Mouse (Mus musculus) stomach, embryonic 15.5 days (tissue): Measurements from ENCODE around the gene Krt6b. TPM values are rescaled to one million over a fixed set of nuclear protein-coding genes. Genes with fewer than 3 reads are reported as not detected.
"Not testable (repeated sequence)": the region's sequence is repeated elsewhere in the genome, so short reads cannot be mapped to it uniquely, and the experiment has no call there.

Source experiments
- ATAC-seq: fragments of 200-750 bp; cut with Nextera tagmentation; 2 replicates; pipeline ENCODE4 v1.8.0; 2017; ENCODE audit warnings: low read depth, moderate number of reproducible peaks, moderate TSS enrichment; ENCODE audit not compliant: insufficient read depth, low FRiP score
- H3K27ac ChIP-seq: fragments of 300-500 bp; sonication (generic); 2 replicates; pipeline ENCODE4 v1.5.1; 2015; ENCODE audit warnings: mild to moderate bottlenecking, inconsistent platforms
- H3K27me3 ChIP-seq: fragments of 300-500 bp; sonication (generic); replicated peaks from 2 replicates; pipeline ENCODE4 v1.6.1; 2015; ENCODE audit warnings: inconsistent platforms
- H3K36me3 ChIP-seq: fragments of 300-500 bp; sonication (generic); 2 replicates; pipeline ENCODE4 v1.6.1; 2015; ENCODE audit warnings: inconsistent platforms
- H3K4me1 ChIP-seq: fragments of 300-500 bp; sonication (generic); 2 replicates; pipeline ENCODE4 v1.6.1; 2015; ENCODE audit warnings: inconsistent platforms
- H3K4me2 ChIP-seq: fragments of 300-500 bp; sonication (generic); 2 replicates; pipeline ENCODE4 v1.6.1; 2015; ENCODE audit warnings: mild to moderate bottlenecking, inconsistent platforms
- H3K4me3 ChIP-seq: fragments of 300-500 bp; sonication (generic); replicated peaks from 2 replicates; pipeline ENCODE4 v1.5.1; 2015; ENCODE audit warnings: inconsistent platforms
- H3K9ac ChIP-seq: fragments of 300-500 bp; sonication (generic); 2 replicates; pipeline ENCODE4 v1.6.1; 2015; ENCODE audit warnings: inconsistent platforms
- H3K9me3 ChIP-seq: fragments of 300-500 bp; sonication (generic); 2 replicates; pipeline ENCODE4 v1.6.1; 2016; ENCODE audit warnings: inconsistent platforms
- WGBS: fragments of 180-500 bp; shearing (Covaris S2); methylation state at CpG from one replicate; pipeline ENCODE4 v1.1.7; 2015; 5-methylcytosine and 5-hydroxymethylcytosine counted together
- microRNA-seq: library from miRNA; unstranded; fragments of <30 nt; microRNA quantifications from one replicate; pipeline ENCODE4, GENCODE M21; 2016
- polyA plus RNA-seq: library from polyadenylated mRNA; unstranded; fragments of >200 nt; fragmentation: Nextera tagmentation; extraction: Ambion mirVana; gene quantifications from 2 replicates; pipeline ENCODE4 v1.2.1, GENCODE M21; 2015

The Krt6b gene
- polyA plus RNA-seq, 1 experiment from 2014 or later, result 3.4 TPM

DNA sequence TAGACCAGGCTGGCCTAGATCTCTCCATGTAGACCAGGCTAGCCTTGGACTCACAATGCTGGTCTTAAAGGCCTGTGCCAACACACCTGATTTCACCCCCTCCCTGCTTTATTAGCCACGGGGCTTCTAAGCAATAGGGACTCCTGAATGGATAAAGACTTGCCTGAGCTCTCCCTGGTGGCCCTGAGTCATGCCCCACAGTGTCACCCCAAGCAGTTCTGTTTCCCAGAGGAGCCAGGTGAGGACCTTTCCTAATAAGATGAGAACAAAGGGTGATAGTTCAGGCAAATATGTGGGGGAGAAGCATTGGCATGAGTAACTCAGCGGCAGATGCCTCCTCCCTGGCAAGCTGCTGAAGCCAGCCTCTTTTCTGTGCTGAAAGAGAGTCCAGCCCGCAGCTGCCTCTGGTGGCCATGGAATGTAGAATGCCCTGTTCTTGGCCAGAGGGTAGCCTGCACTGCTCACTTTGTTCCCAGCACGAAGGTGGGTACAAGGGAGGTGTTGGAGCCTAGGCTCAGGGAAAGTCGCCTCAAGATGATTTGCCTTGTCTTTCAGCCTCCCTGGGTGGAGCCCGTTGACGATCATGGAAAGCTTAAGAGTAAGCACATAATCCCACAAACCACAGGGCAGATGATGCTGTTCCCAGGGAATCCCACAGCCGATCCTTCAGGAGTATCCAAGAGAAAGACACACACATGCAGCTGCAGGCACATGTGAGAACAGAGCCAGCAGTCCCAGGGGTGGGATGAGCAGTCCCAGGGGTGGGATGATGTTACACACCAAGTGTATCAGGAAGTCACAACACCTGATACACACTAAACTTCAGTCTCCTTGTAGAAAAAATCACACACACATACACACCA, 17.5 kb upstream of the Krt6b start:
- no peak overlapping the region for H3K9ac ChIP-seq
- H3K9me3 ChIP-seq, result no peaks in the 10 kb centered on the region
- no peak overlapping the region for H3K27ac ChIP-seq
- no peaks in the 10 kb centered on the region for H3K27me3 ChIP-seq
- no peak overlapping the region for H3K4me2 ChIP-seq
- WGBS, result 63% methylated on average over 8 of the region's 8 CpGs
- H3K4me1 ChIP-seq, result no peaks in the 10 kb centered on the region
- no peak overlapping the region for H3K4me3 ChIP-seq
- no peak for ATAC-seq
- no peaks in the 10 kb centered on the region for H3K36me3 ChIP-seq

DNA sequence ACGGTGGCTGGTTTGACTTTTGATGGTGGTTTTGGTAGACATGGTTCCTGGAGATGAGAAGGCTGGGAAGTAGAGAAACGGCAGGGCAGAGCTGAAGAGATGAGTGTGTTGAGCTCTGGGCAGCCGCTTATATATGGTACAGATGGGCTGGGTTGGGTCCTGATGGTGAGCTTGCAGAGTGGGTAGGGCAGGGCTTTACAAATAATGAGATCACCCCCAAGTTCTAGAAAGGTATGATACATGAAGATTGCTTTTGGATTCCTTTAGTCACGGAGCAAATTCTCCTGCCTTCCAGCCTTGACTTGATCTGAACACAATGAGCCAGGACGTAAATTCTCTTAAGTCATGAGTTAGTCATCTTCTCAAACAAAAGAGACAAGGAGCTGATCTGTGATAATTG, 14.1 kb upstream of the Krt6b start, which contains the start of gene Krt6a:
Gene Krt6a (minus strand): TSS at position 101 of the 400 bp plus-strand sequence.
- no peak within 1 kb of the TSS for H3K4me2 ChIP-seq
- WGBS, result 78% methylated on average over 5 of the region's 5 CpGs
- no peaks in the 10 kb centered on the region for H3K4me1 ChIP-seq
- ATAC-seq, result no peak
- no peak within 1 kb of the TSS for H3K4me3 ChIP-seq
- H3K27me3 ChIP-seq, result no peaks in the 10 kb centered on the region
- no peak within 1 kb of the TSS for H3K27ac ChIP-seq
- H3K36me3 ChIP-seq, result no peaks in the 10 kb centered on the region
- H3K9ac ChIP-seq, result no peak within 1 kb of the TSS
- H3K9me3 ChIP-seq, result no peaks in the 10 kb centered on the region

DNA sequence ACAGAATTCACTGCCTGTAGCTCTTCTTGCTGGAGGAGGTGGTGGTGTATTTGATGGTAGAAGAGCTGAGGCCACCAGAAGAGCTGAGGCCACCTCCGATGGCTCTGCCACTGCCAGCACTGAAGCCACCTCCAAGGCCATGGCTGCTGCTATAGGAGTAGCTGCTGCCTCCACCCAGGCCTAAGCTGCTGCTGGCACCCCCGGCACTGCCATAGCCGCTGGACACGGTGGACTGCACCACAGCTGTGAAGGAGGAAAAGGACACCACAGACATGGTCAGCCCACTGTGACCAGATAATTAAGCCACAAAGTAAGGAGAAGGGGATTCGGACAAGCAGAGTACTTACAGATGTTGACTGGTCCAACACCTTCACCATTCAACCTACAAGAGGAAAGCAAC, 10.4 kb upstream of the Krt6b start:
- not testable (repeated sequence) for H3K4me3 ChIP-seq, H3K4me2 ChIP-seq, H3K9me3 ChIP-seq, H3K27ac ChIP-seq, H3K4me1 ChIP-seq, H3K27me3 ChIP-seq, H3K9ac ChIP-seq, ATAC-seq, H3K36me3 ChIP-seq
- 94% methylated on average over 5 of the region's 5 CpGs for WGBS

DNA sequence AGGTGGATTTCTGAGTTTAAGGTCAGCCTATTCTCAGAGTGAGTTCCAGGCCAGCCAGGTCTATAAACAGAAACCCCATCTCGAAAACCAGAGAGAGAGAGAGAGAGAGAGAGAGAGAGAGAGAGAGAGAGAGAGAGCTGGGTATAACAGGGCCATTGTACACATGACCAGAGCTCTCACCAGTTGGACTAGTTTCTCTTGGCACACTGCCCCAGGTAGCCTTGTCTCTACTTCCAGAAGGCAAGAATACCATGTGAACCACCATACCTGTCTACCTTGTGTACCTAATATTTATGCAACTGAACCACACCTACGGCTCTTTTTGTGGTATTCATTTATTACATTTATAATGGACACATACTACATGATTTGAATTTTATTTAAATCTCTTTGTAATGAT, 8.1 kb upstream of the Krt6b start:
- no peak overlapping the region for H3K4me3 ChIP-seq
- no peak overlapping the region for H3K9ac ChIP-seq
- 63% methylated on average over 2 of the region's 2 CpGs for WGBS
- H3K4me2 ChIP-seq, result no peak overlapping the region
- H3K36me3 ChIP-seq, result no peaks in the 10 kb centered on the region
- H3K4me1 ChIP-seq, result no peaks in the 10 kb centered on the region
- no peak overlapping the region for H3K27ac ChIP-seq
- ATAC-seq, result no peak
- no peaks in the 10 kb centered on the region for H3K9me3 ChIP-seq
- no peaks in the 10 kb centered on the region for H3K27me3 ChIP-seq

DNA sequence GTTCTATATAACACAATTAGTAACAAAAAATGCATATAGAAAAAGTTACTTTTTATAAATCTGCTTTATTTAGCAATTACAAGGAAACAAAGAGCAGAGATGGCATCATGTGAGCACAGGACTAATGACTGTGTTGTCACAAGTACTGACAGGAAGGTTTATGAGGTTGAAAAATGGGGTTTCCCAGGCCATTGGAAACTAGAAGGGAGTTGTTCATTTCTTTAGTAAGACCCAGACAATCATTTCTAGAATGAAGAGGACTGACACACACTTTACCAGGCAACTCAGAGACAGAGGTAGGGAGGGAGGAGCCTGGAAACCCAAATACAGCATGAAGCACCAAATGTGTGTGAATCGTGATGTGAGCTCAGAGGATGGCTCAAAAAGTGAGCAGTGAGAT, 4.1 kb downstream of the Krt6b start:
- Histone ChIP-seq H3K4me1 (no peaks in the 10 kb centered on the region), H3K27me3 (no peaks in the 10 kb centered on the region), H3K4me2 (no peak overlapping the region), H3K9ac (no peak overlapping the region), H3K4me3 (no peak overlapping the region), H3K27ac (no peak overlapping the region), H3K36me3 (no peaks in the 10 kb centered on the region), H3K9me3 (no peaks in the 10 kb centered on the region)
- no peak for ATAC-seq
- 76% methylated on average over 1 of the region's 1 CpGs for WGBS

DNA sequence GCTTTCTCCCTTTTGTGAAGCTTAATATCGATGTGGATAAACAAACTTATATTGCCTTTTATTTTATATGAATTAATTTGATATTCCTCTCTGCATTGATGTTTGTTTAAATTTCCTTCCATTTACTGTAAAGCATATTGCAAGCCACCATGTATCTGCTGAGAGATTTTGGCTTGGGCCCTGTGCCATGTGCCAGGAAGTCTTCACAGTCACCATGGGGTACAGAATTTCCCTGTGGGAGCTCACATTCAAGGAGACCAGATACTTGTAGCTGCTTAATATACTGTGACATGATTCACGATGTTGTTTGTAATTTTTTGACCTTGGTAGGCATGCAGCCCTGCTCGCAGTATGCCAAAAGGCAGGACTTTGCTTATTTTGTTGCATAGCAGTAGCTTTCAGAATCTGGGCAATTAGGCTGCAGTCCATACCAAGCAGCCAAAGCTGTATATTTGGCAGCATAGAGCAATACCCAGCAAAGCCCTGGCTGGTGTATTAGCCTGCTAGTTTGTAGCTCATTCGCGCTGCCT, 27.3 kb downstream of the Krt6b start:
- Histone ChIP-seq H3K4me3 (no peak overlapping the region), H3K4me2 (no peak overlapping the region), H3K27ac (no peak overlapping the region), H3K9me3 (no peaks in the 10 kb centered on the region), H3K36me3 (no peaks in the 10 kb centered on the region), H3K4me1 (no peaks in the 10 kb centered on the region), H3K9ac (no peak overlapping the region), H3K27me3 (no peaks in the 10 kb centered on the region)
- 87% methylated on average over 5 of the region's 5 CpGs for WGBS
- no peak for ATAC-seq

DNA sequence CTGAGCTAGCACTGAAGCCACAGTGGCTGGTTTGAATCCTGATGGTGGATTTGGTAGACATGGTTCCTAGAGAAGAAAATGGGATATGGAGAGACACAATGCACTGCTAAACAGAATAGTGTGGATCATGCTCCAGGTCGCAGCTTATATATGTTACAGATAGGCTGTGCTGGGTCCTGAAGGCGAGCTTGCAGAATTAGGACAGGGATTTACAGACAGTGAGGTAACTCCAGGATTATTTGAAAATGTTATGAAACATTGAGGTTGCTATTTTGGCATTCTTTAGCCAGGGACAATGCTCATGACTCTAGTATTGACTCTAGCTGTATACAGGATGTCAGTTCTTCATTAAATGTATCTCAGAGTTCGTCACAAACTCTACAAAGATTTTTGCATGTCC, 32.8 kb downstream of the Krt6b start, which contains the start of gene Gm5478:
Gene Gm5478 (minus strand): TSS at position 101 of the 400 bp plus-strand sequence.
- ATAC-seq, result no peak
- no peaks in the 10 kb centered on the region for H3K4me1 ChIP-seq
- H3K27ac ChIP-seq, result no peak within 1 kb of the TSS
- H3K4me2 ChIP-seq, result no peak within 1 kb of the TSS
- H3K4me3 ChIP-seq, result no peak within 1 kb of the TSS
- H3K36me3 ChIP-seq, result no peaks in the 10 kb centered on the region
- H3K9me3 ChIP-seq, result no peaks in the 10 kb centered on the region
- no peaks in the 10 kb centered on the region for H3K27me3 ChIP-seq
- 72% methylated on average over 3 of the region's 3 CpGs for WGBS
- no peak within 1 kb of the TSS for H3K9ac ChIP-seq

DNA sequence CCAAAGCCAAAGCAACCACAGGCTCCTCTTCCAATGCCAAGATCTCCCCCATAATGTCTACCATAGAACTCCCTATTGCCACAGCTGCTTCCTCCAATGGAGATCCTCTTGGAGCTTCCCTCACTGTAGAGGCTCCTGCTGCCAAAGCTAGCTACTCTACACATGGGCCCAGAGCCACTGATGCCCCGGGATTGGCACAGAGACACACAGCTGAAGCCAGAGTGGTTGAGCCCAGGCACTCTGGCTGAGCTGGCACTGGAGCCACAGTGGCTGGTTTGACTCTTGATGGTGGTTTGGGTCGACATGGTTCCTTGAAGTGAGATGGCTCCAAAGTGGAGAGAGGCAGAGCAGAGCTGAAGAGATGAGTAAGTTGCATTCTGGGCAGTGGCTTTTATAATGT, 52.2 kb downstream of the Krt6b start, which contains the start of gene Gm5414:
Gene Gm5414 (minus strand): TSS at position 305 of the 400 bp plus-strand sequence.
- H3K4me2 ChIP-seq, result no peak within 1 kb of the TSS
- no peaks in the 10 kb centered on the region for H3K27me3 ChIP-seq
- no peaks in the 10 kb centered on the region for H3K4me1 ChIP-seq
- 72% methylated on average over 2 of the region's 2 CpGs for WGBS
- H3K9me3 ChIP-seq, result no peaks in the 10 kb centered on the region
- ATAC-seq, result no peak
- H3K27ac ChIP-seq, result no peak within 1 kb of the TSS
- no peaks in the 10 kb centered on the region for H3K36me3 ChIP-seq
- H3K9ac ChIP-seq, result no peak within 1 kb of the TSS
- H3K4me3 ChIP-seq, result no peak within 1 kb of the TSS

Small RNA genes within 50 kb of the gene (microRNA-seq; reads per million reads assigned to microRNA genes)
- gene Gm44323 (not detected), gene Gm44342 (not detected), gene Gm44383 (not detected), gene Gm44479 (not detected)

Other genes starting within 250 kb of the Krt6b start
- gene Krt87, start 241.5 kb downstream of the Krt6b start, polyA plus RNA-seq, result 0.24 and 0.40 TPM in 2 replicates
- gene Krt88, start 232.5 kb downstream of the Krt6b start, polyA plus RNA-seq, result 0.14 TPM in 1 of 2 replicates, not detected in the other
- not detected in 2 replicates for gene Krt81, start 216.5 kb downstream of the Krt6b start, polyA plus RNA-seq
- 0.06 TPM in 1 of 2 replicates, not detected in the other for gene Krt86, start 206.8 kb downstream of the Krt6b start, polyA plus RNA-seq
- 0.10 and 0.30 TPM in 2 replicates for gene Krt83, start 188.8 kb downstream of the Krt6b start, polyA plus RNA-seq
- not detected in 2 replicates for gene Gm49425, start 163.0 kb downstream of the Krt6b start, polyA plus RNA-seq
- not detected in 2 replicates for gene Krt84, start 147.5 kb downstream of the Krt6b start, polyA plus RNA-seq
- gene Krt82, start 129.6 kb downstream of the Krt6b start, polyA plus RNA-seq, result not detected in 2 replicates
- 0.10 and 0.19 TPM in 2 replicates for gene Krt90, start 117.3 kb downstream of the Krt6b start, polyA plus RNA-seq
- 0.21 and 0.34 TPM in 2 replicates for gene Krt75, start 106.4 kb downstream of the Krt6b start, polyA plus RNA-seq
- gene Gm5414, start 52.1 kb downstream of the Krt6b start, polyA plus RNA-seq, result not detected in 2 replicates
- gene Gm5478, start 32.9 kb downstream of the Krt6b start, polyA plus RNA-seq, result 0.08 TPM in 1 of 2 replicates, not detected in the other
- 90.3 and 179 TPM in 2 replicates for gene Krt6a, start 14.0 kb upstream of the Krt6b start, polyA plus RNA-seq
- 187 and 301 TPM in 2 replicates for gene Krt5, start 32.6 kb upstream of the Krt6b start, polyA plus RNA-seq
- gene Krt71, start 62.8 kb upstream of the Krt6b start, polyA plus RNA-seq, result not detected in 2 replicates
- gene Krt72, start 106.2 kb upstream of the Krt6b start, polyA plus RNA-seq, result not detected in 2 replicates
- not detected in 2 replicates for gene Krt73, start 122.1 kb upstream of the Krt6b start, polyA plus RNA-seq
- gene Krt2, start 137.9 kb upstream of the Krt6b start, polyA plus RNA-seq, result not detected in 2 replicates
- 1.8 and 2.7 TPM in 2 replicates for gene Krt1, start 170.5 kb upstream of the Krt6b start, polyA plus RNA-seq
- 0.06 and 0.14 TPM in 2 replicates for gene Krt77, start 189.4 kb upstream of the Krt6b start, polyA plus RNA-seq
- gene Krt76, start 212.6 kb upstream of the Krt6b start, polyA plus RNA-seq, result not detected in 2 replicates
- 390 and 937 TPM in 2 replicates for gene Krt4, start 244.4 kb upstream of the Krt6b start, polyA plus RNA-seq